Mouse (Mus musculus) thymus, postnatal 4 days (tissue): ENCODE results near the gene Nat9.
A peak's percentile ranks its signal among the peaks of the same experiment; 100 is the strongest.

Experiments
- DNase-seq: peaks from one replicate; pipeline ENCODE4 v3.0.0; 2021

Gene Nat9

DNA sequence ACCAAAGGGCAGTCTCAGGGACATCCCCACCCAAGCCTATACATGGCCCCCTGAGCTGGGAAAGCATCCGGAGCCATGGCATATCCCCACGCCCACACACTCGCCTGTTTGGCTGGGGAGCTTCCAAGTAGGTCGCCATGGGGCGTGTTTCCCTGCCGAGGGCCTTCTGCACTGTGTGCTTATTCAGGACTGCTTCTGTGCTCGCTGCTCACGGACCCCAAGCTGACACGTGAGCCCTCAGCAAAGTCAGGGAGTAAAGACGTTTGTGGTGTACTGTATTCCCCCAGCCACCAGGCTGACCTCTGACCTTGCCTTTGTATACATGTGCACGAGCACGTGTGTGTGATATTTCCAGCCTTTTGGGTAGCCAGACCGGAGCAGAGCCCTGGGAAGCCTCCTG, 24.5 kb upstream of the Nat9 start:
- no peak for DNase-seq

DNA sequence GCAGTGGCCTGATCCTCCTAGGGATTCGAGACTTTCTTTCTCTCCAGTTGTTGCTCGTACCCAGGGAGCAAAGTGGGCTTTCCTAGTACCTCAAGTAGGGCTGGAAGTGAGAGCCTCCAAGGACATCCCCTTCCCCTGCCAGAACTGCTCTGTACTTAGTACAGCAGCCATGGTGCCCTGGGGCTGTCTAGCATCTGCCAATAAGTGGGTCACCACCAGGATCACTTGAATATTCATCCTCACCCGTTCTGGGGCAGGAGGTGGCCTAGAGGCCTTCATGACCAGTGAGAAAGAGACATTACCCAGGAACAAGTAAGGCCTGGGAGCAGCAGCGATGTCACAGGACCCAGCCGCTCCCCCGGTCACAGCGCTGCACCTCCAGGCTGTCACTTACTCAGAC, 22.3 kb upstream of the Nat9 start:
- DNase-seq: no peak

DNA sequence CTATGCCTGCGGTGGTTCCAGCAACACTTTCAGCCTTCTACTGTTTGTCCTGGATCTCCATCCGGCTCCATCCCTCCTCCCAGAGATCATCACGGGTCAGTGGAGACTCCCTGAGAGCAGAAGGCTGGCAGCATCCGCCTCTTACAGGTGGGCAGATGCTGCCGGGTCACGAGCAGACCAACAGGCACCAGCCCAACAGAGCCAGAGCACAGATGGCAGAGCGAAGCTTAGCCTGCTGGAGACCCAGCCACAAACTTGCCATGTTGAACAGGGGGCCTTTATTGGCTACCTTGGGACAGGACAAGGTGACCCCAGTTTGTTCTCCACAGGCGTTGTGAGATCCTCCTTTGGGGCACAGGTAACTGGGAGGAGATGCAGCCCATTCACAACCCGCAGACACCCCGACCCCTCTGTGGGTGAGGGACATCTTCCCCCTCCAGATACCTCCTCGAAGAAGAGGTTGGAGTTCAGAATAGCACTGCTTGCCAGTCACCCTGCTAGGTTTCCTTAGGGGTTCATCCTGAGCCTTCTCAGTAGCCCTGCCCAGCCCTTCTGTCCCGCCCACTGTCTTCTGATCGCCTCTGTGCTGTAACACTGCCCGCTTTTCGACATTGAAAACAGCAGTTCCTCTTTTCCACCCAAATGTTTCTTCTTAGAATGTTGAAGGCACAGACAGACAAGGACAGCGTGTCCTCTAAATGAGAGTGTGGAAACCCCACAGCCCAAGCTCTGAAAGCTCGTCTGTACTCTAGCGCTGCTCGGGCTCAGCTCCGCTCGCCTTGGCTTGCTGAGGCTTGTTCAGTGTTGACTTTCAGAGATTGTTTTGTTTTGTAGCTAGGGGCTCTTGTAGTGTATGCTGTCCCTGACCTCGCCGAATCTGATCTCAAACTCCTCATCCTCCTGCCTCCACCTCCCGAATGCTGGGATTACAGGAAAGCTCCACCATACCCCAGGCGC, 21.4 kb upstream of the Nat9 start:
- DNase-seq: no peak

DNA sequence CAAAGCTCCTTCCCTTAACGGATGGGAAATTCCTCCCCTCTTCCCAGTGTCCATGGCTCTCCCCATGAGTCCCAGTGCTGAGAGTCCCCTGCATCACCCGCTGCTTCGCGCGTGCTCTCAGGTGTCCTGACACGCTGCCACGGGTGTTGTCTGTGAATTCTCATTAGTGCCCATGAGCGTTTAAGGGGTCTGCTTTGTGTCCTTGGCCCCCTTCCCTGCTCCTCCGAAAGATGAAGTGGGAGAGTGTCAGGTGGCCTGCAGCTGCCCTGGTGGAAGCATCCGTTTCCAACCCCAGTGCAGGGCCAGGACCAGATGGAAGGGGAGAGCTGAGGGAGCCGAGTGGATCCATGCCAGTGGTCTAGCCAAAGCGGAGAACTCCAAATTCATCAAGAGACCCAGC, 20.5 kb upstream of the Nat9 start:
- DNase-seq: no peak

DNA sequence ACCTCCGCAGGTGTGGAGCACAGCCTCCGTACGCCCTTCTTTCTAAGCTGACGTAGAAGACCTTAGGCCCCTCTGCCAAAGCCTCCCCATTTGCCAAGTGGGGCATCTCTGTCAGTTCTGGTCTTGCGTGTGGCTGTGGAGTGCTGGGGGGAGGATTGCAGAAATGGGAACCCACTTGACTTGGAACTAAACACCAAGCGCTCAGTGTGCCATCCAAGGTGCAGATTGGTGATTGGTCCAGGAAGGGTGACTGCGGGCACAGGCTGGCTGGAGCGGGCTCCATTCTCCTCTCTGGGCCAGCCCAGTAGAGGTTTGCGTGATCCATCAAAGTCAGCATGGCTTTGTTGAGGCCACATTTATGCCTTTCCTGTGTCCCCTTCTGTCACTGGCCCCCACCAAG, 15.1 kb upstream of the Nat9 start:
- no peak for DNase-seq

DNA sequence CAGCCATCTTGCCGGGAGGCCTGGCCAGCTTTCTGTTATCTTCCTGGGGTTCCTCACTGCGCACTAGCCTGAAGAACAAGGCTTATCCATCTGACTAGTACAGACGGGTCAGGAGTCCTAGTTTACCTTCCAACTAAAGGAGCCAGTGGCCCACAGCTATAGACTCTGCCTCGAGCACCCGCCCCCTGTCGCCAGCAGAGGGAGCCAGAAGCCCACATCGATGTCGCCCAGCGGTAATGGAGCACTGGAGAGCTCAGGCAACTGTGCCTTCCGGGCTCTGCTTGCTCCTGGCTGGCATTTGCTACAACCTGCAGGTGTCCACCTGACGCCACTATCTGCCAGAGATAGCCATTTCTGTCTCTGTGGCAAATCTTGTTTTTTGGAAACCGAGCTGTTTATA, 14.7 kb upstream of the Nat9 start:
- peak; percentile 91 for DNase-seq

DNA sequence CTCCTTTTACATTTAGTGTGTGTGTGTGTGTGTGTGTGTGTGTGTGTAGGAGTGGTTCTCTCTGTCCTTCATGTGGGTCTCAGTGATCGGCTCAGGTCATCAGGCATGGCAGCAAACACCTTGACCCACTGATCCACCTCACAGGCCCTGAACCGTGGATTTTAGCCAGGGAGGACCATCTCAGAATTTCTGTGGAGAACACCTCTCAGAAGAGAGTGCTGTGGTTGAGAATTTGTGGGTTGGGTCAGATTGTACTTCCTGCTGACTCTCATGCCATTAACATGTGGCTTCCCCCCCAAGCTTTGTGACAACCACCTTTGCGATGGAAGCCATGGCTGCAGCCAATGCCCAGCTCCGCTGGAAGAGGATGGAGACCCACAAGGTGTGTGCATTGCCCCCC, 12.9 kb upstream of the Nat9 start:
- no peak for DNase-seq

DNA sequence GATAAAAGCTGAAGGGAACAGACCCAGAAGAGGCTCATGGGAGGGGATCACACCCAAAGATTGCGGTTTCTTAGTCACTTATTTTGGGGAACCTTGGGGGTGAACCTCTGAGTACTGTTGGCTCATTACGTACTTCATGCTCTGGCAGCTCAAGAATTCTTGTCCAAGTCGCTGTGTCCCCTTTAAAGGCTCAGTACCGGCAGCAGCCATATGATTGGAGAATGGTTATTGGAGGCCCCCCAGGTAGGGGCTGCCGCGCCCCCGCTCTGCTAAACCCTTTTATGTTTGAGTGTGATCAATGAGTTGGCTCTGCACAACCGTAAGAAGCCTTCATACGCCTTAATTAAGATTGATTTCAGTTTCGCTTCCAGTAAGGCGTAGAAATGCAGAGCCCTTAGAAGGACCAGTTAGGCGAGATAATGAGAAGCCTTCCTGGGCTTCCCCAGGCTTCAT, 11.3 kb upstream of the Nat9 start:
- no peak for DNase-seq

DNA sequence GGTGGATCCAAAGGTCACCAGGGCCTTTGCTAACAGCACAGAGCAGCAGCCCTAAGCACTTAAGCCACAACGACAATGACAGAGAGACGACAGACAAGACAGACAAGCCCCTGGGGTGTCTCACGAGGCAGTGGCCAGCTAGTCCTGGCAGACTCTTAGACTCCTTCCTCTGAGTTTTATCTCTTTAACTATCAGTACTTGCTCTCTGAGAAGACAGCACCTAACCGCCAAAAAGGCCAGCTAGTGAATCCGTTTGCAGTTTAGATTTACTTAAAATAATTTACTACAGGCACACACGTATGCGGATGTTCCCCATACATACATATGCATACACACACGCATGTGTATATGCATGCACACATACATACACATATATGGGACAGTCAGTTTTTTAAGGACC, 9.9 kb upstream of the Nat9 start:
- DNase-seq: no peak

DNA sequence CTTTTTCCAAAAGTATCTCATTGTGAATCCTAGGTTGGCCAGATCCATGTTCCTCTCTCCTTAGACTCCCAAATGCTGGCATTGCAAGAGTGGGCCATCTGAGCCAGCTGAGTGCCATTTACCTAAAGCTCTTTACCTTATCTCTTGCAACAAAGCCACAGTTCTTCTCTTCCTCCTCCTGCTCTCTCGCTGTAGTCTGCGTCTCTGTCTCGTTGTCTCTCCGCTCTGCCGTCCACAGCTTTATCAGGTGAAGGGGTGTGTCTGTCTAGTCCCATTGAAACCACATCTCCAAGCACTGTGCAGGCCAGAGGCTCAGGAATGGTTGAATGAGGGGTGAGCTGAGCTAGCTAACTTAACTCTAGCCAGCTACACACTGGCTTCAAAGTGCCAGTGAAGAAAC, 8.3 kb upstream of the Nat9 start:
- DNase-seq: no peak

DNA sequence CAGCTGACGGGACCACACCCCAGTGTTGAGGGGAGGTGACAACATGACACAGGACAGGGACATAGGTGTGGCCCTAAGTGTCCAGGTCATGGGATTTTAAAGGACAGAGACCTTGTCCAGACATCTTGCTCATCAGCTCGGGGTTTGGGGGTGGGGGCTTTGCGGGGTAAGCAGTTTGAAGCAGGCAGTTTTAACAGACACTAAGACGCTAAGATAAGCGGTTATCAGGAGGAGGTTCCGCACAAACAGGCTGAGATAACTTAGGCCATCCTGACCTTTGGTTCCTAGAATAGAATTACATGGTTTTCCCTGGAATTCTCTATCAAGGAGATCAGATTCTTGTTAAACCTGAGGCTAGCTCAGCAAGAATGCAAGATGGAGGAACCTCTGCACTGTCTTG, 7.0 kb upstream of the Nat9 start:
- DNase-seq: no peak

DNA sequence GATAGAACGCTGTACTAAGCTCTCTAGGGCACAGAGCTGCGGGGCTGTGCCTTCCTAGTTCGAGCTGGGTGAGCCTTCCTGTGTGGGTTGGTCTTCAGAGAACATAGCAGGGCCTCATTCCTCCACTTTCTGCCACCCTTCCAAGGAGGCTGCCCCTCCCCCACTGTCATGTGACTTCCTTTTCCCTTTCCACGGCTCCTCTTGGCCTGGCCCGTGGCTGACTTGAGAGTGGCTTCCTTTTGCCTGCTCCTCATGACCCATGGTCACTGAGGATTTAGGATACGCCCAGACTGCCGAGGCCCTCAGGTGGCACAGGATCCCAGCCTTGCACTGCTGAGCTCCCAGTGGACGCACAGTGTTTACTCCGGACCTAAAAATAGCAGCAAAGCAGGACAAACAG, 4.5 kb upstream of the Nat9 start:
- DNase-seq: peak; percentile 48

DNA sequence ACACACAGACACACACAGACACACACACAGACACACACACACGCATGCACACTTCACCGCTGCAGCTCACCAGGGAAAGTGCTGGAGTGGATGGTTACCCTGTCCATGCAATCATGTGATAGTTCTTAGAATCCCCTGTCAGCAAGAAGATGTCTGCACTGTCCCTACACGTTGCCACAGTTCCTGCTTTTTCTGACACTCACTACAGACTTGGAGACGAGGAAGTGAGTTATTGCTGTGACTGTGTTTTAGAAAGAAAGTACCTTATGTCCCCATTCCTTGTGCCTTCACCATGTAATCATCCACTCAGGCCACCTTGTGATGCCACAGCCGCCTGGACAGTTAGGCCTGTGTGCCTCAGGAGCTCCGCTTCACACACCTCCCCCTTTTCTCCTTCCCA, 1.6 kb upstream of the Nat9 start:
- no peak for DNase-seq

DNA sequence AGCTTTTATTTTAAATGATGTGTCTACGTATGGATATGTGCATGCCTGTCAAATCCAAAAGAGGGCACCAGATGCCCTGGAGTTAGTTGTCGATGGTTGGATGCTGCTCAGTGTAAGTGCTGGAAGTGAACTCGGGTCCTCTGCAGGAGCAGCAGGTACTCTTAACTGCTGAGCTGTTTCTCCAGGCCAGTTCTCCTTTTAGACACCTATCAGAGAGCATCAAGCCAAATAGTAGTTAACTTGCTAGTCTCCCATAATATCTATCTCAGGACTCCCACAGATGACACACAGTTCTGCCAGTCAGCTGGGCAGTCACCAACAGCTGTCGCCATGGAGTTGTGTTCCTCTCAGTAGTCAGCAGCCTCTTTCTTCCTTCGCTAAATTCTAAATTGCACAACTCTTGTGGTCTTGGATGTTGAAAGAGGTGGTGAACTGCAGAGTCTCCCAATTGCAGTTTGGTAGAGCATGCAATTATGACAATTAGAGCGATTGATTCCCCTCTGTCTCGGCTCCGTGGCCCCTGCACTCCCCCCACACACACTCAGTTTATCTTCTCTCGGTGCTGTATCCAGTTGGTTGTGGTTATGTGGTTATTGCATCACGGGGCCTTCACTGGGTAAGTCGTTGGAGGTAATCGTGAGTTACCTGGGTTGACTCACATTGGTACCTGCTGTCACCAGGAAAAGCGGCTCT, 1.0 kb upstream of the Nat9 start:
- DNase-seq: no peak

DNA sequence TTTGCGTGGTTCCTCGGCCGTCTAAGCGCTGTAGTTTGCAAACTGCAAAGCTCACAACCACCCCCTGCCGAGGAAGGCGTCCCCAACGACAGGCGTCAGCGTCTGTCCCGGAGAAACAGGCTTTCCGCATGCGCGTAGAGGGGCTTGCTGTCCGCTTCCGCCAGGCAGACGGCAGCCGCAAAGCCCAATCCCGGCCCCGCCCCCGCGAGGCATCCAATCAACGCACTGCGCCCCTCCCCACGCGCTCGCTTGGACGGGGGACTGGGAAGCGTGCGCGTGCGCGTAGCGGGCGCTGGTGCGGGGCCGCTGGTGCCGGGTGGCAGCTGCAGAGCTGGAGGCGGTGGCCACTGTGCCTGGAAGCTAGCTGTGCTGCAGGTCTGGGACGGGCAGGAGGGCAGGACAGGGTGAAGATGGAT, 427 bp downstream of the Nat9 start, which contains the start of gene Tmem104:
TSS of gene Tmem104 (plus strand) at position 264 of the 416 bp plus-strand sequence.
- DNase-seq: peak; percentile 100

DNA sequence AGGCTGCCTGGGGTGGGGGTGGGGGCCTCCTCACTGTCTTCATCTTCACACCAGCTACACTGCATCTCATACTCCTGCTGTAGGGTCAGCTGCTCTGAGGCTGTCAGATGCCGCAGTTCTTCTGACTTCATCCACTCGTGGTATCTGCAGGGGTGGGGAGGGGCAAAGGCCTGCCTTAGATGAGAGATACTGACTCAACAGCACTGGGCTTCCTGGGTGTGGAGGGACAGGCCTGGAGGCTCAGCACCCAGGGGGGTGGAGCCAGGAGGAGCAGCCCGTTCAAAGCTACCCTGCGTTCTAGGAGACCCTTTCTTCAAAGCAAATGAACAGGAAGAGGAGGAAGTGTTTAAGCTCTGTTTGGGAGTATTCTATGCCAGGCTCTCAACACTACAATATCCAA, 2.7 kb downstream of the Nat9 start:
- DNase-seq: peak; percentile 50

DNA sequence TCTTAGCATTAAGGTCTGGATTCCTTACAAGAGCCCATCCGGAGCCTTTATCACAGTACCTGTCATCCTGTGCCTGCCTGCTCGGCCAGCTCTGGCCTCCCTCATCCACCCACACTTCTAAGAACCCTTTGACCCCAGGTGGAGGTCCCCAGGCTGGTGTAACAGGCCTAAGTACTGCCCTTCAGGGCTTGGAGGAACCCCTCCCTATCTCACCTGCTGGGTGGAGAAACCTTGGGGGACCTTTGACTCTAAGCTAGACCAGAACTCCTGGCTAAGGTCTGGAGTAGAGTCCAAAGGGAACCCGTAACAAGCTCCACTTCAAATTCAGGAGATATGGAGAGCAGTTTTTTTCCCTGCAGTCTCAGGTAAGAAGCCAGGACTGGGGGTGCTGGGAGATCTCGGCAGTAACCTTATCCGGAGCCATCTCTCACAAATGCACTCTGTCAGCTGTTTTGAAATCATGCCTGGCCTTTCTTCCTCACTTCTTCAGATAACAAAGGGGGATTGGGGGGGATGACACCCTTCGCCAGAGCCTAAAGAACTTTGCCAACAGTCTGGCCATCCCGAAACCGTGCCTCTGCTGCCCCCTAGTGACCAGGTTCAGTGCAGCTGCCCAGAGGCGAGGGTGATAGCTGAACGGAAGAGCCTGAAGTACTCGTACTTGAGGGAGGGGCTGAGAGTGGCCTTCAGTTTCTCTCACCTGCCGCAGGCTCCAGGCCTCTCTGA, 5.6 kb downstream of the Nat9 start:
- peak; percentile 97 for DNase-seq

DNA sequence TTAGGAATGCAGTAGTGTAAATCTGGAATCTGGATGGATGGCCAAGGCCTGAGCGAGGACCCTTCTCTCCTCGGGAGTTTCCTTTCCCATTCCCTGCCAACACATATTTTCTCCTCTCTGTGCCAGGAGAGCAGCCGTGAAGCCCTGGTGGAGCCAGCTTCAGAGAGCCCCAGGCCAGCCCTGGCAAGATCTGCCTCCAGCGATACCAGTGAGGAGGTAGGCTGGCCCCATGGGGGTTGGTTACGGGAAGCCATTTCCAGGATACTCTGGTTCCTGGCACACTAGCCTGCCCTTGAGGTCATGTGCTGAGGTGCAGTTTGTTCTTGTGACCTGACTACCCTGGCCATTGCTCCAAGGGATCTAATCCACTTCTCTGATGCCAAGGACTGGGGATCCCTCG, 7.8 kb downstream of the Nat9 start:
- no peak for DNase-seq

DNA sequence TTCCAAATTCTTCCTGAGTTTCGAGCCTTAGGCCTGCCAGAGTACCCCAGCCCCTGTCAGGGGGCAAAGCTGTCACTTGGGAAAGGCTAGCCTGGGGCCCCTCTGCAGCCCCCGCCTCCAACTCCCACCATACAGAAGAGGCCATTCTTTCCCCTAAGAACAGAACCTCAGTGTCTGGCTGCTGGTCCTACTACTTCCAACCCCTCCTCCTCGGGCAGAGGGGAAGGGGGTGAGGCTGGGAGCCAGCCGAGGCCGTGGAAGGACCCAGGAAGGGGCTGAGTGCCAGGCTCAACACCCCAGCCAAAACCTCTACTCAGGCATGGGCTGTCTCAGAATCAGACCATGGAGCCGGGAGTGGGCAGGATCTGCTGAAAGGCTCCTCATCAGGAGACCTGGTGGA, 8.5 kb downstream of the Nat9 start:
- DNase-seq: no peak

DNA sequence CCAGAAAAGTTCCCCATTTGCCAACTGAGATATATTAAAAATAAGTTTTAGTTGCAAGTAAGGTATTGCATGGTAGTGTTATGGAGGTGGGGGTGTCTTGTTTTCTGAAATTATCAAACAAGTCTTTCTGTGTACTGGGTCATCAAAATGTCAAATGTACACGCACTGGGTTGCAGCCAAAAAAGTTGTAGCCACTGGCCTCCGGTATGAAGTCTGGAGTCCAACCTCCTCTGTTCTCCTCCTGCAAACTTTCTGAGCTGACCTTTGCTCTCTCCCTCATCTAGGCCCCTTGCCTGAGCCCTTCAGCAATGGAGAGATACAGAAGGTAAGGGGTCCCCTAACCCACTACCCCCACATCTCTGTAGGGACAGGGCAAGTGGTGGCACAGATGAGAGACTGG, 8.9 kb downstream of the Nat9 start:
- no peak for DNase-seq

DNA sequence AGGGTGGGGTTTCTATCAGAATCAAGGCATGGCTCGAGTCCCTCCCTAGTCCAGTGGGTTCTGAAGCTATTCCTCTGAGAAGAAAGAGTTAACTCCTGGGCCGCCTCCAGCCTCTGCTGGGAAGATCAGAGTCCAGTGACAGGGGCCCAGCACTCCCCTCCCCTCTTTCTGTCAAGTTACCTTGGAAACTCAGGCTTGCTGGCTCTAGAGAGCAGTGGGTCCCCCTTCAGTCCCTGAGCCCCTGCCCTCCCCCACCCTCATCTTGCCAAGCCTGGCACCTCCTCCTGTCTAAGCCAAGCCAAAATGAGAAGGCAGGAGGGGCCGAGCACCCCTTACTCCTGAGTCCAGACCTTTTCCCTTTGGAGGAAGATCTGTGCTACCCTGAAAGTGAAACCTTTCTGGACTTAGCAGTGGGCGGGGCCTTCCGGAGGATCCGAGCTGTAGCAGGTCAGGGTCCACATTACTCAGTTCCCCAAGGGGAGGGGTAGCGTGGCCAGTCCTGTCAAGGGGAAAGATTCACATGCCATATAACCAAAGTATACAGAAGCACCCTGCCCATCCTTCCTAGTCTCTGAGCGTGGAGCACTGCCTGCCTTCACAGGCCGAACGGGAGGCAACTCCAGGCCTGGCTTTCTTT, 10.0 kb downstream of the Nat9 start:
- DNase-seq: no peak

DNA sequence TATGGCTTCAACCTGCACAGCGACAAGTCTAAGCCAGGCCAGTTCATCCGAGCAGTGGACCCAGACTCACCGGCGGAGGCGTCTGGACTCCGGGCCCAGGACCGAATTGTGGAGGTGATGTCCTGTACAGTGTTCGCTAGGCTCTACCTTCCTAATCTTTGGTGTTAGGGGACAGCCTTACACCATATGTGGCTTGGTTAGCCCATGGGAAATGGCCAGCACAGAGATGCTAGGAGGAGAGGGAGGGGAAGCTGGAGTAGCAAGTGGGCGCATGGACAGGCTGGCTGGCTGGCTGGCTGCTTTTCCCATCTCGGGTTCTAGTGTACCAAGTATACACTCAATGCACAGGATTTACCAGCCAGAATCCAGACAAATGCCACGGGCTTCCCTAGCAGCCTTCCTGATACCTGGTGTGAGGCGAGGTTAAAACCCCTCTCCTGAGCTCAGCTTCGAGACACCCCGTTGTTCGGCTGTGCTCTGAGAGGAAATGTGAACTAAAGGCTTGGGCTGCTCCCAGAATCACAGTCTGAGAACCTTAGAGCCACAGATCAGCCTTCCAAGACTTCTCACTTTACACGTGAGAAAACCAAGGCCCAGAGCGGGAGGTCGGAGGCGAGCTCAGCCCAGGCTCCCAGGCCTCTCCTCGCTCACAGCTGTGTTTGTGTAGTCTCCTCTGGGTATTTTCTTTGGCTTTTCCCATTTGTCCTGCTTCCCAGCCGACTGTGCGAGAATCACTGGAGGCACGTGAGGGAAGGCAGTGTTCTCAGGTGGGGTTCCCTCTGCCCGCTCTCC, 11.1 kb downstream of the Nat9 start:
- no peak for DNase-seq
